Mouse (Mus musculus): ENCODE measurements at regions not wholly inside any gene's neighbourhood (a gene's known extent, or its start where the extent isn't known, plus 50 kb on each side); places are given as distances from the start of the nearest gene placed in this dataset.

DNA sequence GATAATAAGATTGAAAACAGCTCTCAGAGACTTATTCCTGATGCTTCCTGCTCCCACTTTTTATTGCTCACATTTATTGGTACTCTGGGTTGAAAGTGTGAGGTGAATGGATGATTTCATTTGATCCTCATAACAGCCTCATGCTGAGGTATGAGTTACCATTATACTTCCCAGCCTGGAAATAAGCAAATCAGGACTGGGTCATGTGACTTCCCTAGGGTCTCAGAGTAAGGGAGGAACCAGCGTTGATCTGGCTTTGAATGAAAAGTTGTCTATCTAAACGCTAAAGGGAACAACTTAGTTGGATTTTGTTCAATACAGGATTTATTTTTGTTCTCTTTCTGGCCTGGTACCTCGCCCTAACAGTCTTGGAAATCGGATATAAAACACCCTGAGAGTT lies 85.3 kb downstream of the Nfkbiz start:
- Histone ChIP-seq H3K36me3 (replicated peaks) (no peaks in the 10 kb centered on the region), H3K9me3 (replicated peaks) (no peaks in the 10 kb centered on the region), H3K4me3 (ENCODE audit: low read depth, low read length) (no peak overlapping the region), H3K4me1 (ENCODE audit: insufficient read depth, low read depth, low read length) (no peaks in the 10 kb centered on the region), H3K27me3 (ENCODE audit: insufficient read depth, low read length) (no peaks in the 10 kb centered on the region; the same call in 1 of the 2 replicates)
- no peak for TF ChIP-seq POLR2AphosphoS5 (IDR thresholded peaks at IDR 0.05; ENCODE audit: insufficient replicate concordance, low read depth, low read length)
- no peak for TF ChIP-seq CTCF (IDR thresholded peaks at IDR 0.05; ENCODE audit: low read depth, low read length)
- no peak for TF ChIP-seq GATA2 (IDR thresholded peaks at IDR 0.05; ENCODE audit: borderline replicate concordance, low read depth, low read length)
- TF ChIP-seq GATA1 (IDR thresholded peaks at IDR 0.05; ENCODE audit: borderline replicate concordance, low read length): no peak
- no peak for TF ChIP-seq TAL1 (conservative IDR thresholded peaks at IDR 0.05; ENCODE audit: low read depth, low read length)
- no peak for DNase-seq (ENCODE audit: low spot score)
- ATAC-seq (ENCODE audit: extremely low read depth, insufficient number of reproducible peaks, low FRiP score, poor library complexity, severe bottlenecking): no peak

DNA sequence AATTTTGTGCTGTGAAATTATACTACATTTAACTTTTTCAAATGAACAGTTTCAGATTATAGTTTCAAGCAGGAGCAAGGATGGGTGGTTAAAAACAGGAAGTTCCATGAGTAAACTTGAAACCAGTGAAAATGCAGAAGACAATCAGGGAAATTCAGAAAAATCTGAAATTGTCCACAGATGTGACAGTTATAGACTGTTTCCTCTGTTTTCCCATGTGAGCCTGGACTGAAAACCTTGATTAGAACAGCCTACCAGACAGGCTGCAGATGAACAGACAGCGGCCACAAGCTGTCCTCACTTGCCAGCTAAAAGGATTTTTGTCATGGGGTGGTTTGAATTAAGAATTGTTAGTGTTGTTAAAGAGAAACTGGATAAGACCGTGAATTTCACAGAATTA lies 91.4 kb downstream of the Nfkbiz start:
- H3K4me1 ChIP-seq (ENCODE audit: insufficient read depth, low read depth, low read length): no peaks in the 10 kb centered on the region
- H3K27me3 ChIP-seq (ENCODE audit: insufficient read depth, low read length): no peaks in the 10 kb centered on the region
- TF ChIP-seq GATA2 (IDR thresholded peaks at IDR 0.05; ENCODE audit: borderline replicate concordance, low read depth, low read length) (no peak), GATA1 (IDR thresholded peaks at IDR 0.05; ENCODE audit: borderline replicate concordance, low read length) (no peak), CTCF (IDR thresholded peaks at IDR 0.05; ENCODE audit: low read depth, low read length) (no peak), POLR2AphosphoS5 (IDR thresholded peaks at IDR 0.05; ENCODE audit: insufficient replicate concordance, low read depth, low read length) (no peak), TAL1 (conservative IDR thresholded peaks at IDR 0.05; ENCODE audit: low read depth, low read length) (no peak)
- H3K36me3 ChIP-seq (replicated peaks): no peaks in the 10 kb centered on the region
- DNase-seq (ENCODE audit: low spot score): no peak
- no peak overlapping the region for H3K4me3 ChIP-seq (ENCODE audit: low read depth, low read length)
- H3K9me3 ChIP-seq (replicated peaks): no peaks in the 10 kb centered on the region
- ATAC-seq (ENCODE audit: extremely low read depth, insufficient number of reproducible peaks, low FRiP score, poor library complexity, severe bottlenecking): no peak

DNA sequence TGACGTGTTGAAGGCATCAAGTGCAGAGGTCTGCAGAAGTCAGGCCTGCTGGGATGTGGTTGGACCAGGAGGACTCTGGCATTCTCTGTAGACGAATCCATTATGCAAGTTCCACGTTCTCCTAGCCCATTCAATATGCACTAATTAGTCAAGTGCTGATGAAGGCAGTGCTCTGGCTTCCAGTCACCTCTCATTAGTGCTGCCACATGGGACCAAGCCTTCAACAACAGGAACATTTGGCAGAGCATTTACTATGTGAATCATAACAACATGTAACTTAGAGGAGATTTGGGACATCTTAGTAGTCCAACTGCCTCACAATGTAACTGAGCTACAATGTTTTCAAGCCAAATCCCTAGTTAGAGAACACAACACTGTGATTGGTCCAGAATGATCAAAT lies 92.5 kb downstream of the Nfkbiz start:
- Histone ChIP-seq H3K4me1 (ENCODE audit: insufficient read depth, low read depth, low read length) (no peaks in the 10 kb centered on the region), H3K9me3 (replicated peaks) (no peaks in the 10 kb centered on the region), H3K27me3 (ENCODE audit: insufficient read depth, low read length) (no peaks in the 10 kb centered on the region), H3K4me3 (ENCODE audit: low read depth, low read length) (no peak overlapping the region), H3K36me3 (replicated peaks) (no peaks in the 10 kb centered on the region)
- no peak for ATAC-seq (ENCODE audit: extremely low read depth, insufficient number of reproducible peaks, low FRiP score, poor library complexity, severe bottlenecking)
- TF ChIP-seq POLR2AphosphoS5 (IDR thresholded peaks at IDR 0.05; ENCODE audit: insufficient replicate concordance, low read depth, low read length) (no peak), GATA2 (IDR thresholded peaks at IDR 0.05; ENCODE audit: borderline replicate concordance, low read depth, low read length) (no peak), TAL1 (conservative IDR thresholded peaks at IDR 0.05; ENCODE audit: low read depth, low read length) (no peak), CTCF (IDR thresholded peaks at IDR 0.05; ENCODE audit: low read depth, low read length) (no peak), GATA1 (IDR thresholded peaks at IDR 0.05; ENCODE audit: borderline replicate concordance, low read length) (no peak)
- DNase-seq (ENCODE audit: low spot score): no peak

DNA sequence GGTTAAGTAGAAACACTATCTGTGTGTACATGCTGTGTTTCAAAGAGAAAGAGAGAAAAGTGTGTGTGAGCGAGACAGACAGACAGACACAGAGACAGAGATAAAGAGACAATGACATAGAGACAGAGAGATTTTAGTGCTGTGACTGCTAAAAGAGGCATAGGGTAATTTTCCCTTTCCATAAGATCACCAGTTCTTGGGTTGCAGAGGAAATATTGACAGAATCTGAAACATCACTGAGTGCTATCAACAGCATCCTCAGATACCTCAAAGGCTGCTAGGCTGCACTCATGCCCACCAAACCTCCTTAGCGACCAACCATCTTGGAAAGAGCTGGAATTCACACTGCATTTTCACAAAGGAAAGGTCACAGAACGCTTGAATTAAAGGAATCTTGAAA lies 93.6 kb downstream of the Nfkbiz start:
- Histone ChIP-seq H3K27me3 (ENCODE audit: insufficient read depth, low read length) (no peaks in the 10 kb centered on the region), H3K9me3 (replicated peaks) (no peaks in the 10 kb centered on the region), H3K36me3 (replicated peaks) (no peaks in the 10 kb centered on the region), H3K4me3 (ENCODE audit: low read depth, low read length) (no peak overlapping the region), H3K4me1 (ENCODE audit: insufficient read depth, low read depth, low read length) (no peaks in the 10 kb centered on the region)
- TF ChIP-seq TAL1 (conservative IDR thresholded peaks at IDR 0.05; ENCODE audit: low read depth, low read length): no peak
- TF ChIP-seq GATA2 (IDR thresholded peaks at IDR 0.05; ENCODE audit: borderline replicate concordance, low read depth, low read length): no peak
- no peak for ATAC-seq (ENCODE audit: extremely low read depth, insufficient number of reproducible peaks, low FRiP score, poor library complexity, severe bottlenecking)
- DNase-seq (ENCODE audit: low spot score): no peak

DNA sequence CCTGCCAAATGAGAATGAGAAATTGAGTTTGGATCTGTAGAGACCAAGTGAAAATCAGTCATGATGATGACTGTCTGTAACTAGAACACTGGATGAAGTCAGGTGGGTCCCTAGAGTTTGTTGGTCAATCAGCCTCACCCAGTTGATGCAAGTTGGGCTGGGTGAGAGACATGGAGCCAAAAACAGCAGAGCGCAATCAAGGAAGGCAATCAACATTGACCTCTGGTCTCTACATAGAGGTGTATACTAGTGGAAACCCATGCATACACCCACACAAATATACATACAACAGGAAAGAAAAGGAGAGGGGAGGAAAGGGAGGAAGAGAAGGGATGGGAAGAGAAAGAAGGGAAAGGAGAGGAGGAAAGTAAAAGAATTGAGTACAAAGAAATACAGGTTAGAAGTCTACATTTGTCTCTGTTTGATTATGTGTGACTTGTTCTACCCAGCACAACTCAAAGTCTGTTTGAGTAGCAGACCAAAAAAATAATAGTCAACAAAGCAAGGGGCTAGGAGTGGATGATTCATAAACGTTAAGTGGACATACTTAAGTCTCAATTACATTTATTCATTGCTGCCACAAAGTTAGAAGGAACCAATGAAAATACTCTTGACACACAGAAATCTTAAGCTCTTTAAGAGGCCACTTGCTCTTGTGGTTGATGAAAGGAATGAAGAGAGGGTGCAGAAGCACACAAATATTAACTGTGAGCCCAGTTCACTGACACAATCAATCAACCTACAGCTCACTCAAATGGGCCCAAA lies 97.4 kb downstream of the Nfkbiz start:
- no peaks in the 10 kb centered on the region for H3K36me3 ChIP-seq (replicated peaks)
- no peak for ATAC-seq (ENCODE audit: extremely low read depth, insufficient number of reproducible peaks, low FRiP score, poor library complexity, severe bottlenecking)
- TF ChIP-seq GATA2 (IDR thresholded peaks at IDR 0.05; ENCODE audit: borderline replicate concordance, low read depth, low read length) (no peak), CTCF (IDR thresholded peaks at IDR 0.05; ENCODE audit: low read depth, low read length) (no peak), TAL1 (conservative IDR thresholded peaks at IDR 0.05; ENCODE audit: low read depth, low read length) (no peak), GATA1 (IDR thresholded peaks at IDR 0.05; ENCODE audit: borderline replicate concordance, low read length) (no peak), POLR2AphosphoS5 (IDR thresholded peaks at IDR 0.05; ENCODE audit: insufficient replicate concordance, low read depth, low read length) (no peak)
- no peaks in the 10 kb centered on the region for H3K27me3 ChIP-seq (ENCODE audit: insufficient read depth, low read length)
- H3K4me1 ChIP-seq (ENCODE audit: insufficient read depth, low read depth, low read length): no peaks in the 10 kb centered on the region
- H3K9me3 ChIP-seq (replicated peaks): no peaks in the 10 kb centered on the region
- no peak overlapping the region for H3K4me3 ChIP-seq (ENCODE audit: low read depth, low read length)
- DNase-seq (ENCODE audit: low spot score): no peak

DNA sequence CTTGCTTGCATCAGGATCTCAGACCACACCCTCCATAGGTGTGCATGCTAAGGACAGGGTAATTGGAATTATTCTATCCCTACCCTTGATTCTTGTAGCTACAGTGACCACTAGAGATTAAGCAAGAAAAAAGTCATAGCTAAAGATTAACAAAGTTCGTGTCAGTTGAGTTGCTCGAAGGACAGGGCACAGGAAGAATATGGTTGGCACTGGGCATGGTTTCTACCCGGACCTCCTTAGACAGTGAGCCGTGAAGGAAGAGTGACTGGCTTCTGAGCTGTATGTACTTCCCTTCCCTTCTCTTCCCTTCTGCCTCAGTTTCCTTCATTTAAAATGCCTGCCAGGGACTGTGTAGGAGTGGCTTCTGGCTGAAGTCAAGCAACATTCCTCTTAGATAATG lies 100.0 kb downstream of the Nfkbiz start:
- no peaks in the 10 kb centered on the region for H3K36me3 ChIP-seq (replicated peaks)
- H3K27me3 ChIP-seq (ENCODE audit: insufficient read depth, low read length): no peaks in the 10 kb centered on the region
- TF ChIP-seq GATA1 (IDR thresholded peaks at IDR 0.05; ENCODE audit: borderline replicate concordance, low read length): no peak
- H3K4me3 ChIP-seq (ENCODE audit: low read depth, low read length): no peak overlapping the region
- no peak for ATAC-seq (ENCODE audit: extremely low read depth, insufficient number of reproducible peaks, low FRiP score, poor library complexity, severe bottlenecking)
- DNase-seq (ENCODE audit: low spot score): no peak
- no peaks in the 10 kb centered on the region for H3K9me3 ChIP-seq (replicated peaks)
- no peaks in the 10 kb centered on the region for H3K4me1 ChIP-seq (ENCODE audit: insufficient read depth, low read depth, low read length)
